In the genomic region with DNA sequence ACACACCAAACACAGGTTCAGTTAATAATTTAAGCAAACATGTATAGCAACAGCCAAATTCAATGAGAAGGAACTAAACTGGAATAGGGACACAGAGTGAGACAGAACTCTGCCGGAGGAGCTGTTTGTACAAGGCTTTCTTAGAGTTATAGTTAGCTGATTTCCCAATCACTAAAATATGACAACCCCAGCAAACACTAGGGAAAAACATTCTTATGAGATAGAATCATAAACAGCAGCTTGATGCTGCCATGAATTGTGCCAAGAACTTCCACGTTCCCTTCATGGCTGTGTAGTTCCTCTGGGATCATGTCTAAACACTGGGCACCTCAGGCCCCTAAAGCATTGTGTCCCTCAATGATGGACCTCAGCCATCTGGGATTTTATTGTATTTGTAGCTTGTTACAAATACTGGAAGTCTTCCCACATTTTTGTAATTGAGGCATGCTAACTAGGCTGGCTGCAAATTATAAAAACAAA, we compare ENCODE assay signal across 27 mouse cellular contexts.
DNase-seq lines count a peak whose midpoint lies in the region; ATAC-seq lines count a peak whose summit lies in the region.
"Had no signal": no experiment of that assay in that cellular context is flagged by ENCODE, and none has a peak within 500 bp of the region (broad histone marks: within the 10 kb centered on the region; RNA-seq: fewer than 3 reads in every experiment).

No protein-coding gene starts in this region.

- 49% methylated on average over 2 of the region's 2 CpGs for WGBS in lung, embryonic 16.5 days

- H3K4me2 ChIP-seq in lung, embryonic 16.5 days (ENCODE audit: low read depth, low read length): no peak overlapping the region
- H3K4me2 ChIP-seq: embryonic facial prominence, embryonic 13.5 days; heart, embryonic 13.5 days; hindbrain, embryonic 13.5 days; liver, embryonic 15.5 days; midbrain, embryonic 12.5 days; neural tube, embryonic 12.5 days had no signal

- H3K4me3 ChIP-seq in lung, embryonic 16.5 days (ENCODE audit: low read length): no peak overlapping the region
- H3K4me3 ChIP-seq: embryonic facial prominence, embryonic 13.5 days; heart, embryonic 13.5 days; hindbrain, embryonic 13.5 days; liver, embryonic 15.5 days; megakaryocyte, embryonic 14.5 days; midbrain, embryonic 12.5 days; myocyte; neural tube, embryonic 12.5 days had no signal

- no peaks in the 10 kb centered on the region for H3K27me3 ChIP-seq in lung, embryonic 16.5 days (ENCODE audit: control insufficient read depth, insufficient read depth, low read depth, low read length)
- H3K27me3 ChIP-seq: embryonic facial prominence, embryonic 13.5 days; heart, embryonic 13.5 days; hindbrain, embryonic 13.5 days; liver, embryonic 15.5 days; megakaryocyte, embryonic 14.5 days; midbrain, embryonic 12.5 days; neural tube, embryonic 12.5 days; Patski had no signal

- no peaks in the 10 kb centered on the region for H3K4me1 ChIP-seq in lung, embryonic 16.5 days (replicated peaks; ENCODE audit: control insufficient read depth, insufficient read depth, low read length)
- H3K4me1 ChIP-seq: embryonic facial prominence, embryonic 13.5 days; heart, embryonic 13.5 days; hindbrain, embryonic 13.5 days; liver, embryonic 15.5 days; megakaryocyte, embryonic 14.5 days; midbrain, embryonic 12.5 days; neural tube, embryonic 12.5 days had no signal

- ATAC-seq in lung, embryonic 16.5 days (ENCODE audit: low read depth): peak; percentile 59; the same call in 1 of the 2 replicates
- ATAC-seq: forebrain, embryonic 16.5 days; intestine, postnatal 0 days; Patski had no signal

- H3K27ac ChIP-seq in lung, embryonic 16.5 days (ENCODE audit: low read length): no peak overlapping the region
- H3K27ac ChIP-seq: embryonic facial prominence, embryonic 13.5 days; heart, embryonic 13.5 days; hindbrain, embryonic 13.5 days; liver, embryonic 15.5 days; midbrain, embryonic 12.5 days; neural tube, embryonic 12.5 days had no signal

- no peaks in the 10 kb centered on the region for H3K36me3 ChIP-seq in lung, embryonic 16.5 days (ENCODE audit: control insufficient read depth, insufficient read depth, low read length)
- H3K36me3 ChIP-seq: embryonic facial prominence, embryonic 13.5 days; G1E; heart, embryonic 13.5 days; hindbrain, embryonic 13.5 days; liver, embryonic 15.5 days; midbrain, embryonic 12.5 days; neural tube, embryonic 12.5 days had no signal

- no peak overlapping the region for H3K9ac ChIP-seq in lung, embryonic 16.5 days (ENCODE audit: low read length)
- H3K9ac ChIP-seq: embryonic facial prominence, embryonic 13.5 days; heart, embryonic 13.5 days; hindbrain, embryonic 13.5 days; liver, embryonic 15.5 days; midbrain, embryonic 12.5 days; neural tube, embryonic 12.5 days had no signal

- no peaks in the 10 kb centered on the region for H3K9me3 ChIP-seq in lung, embryonic 16.5 days (ENCODE audit: control insufficient read depth, low read length)
- H3K9me3 ChIP-seq: embryonic facial prominence, embryonic 13.5 days; hindbrain, embryonic 13.5 days; liver, embryonic 15.5 days; midbrain, embryonic 12.5 days; neural tube, embryonic 12.5 days had no signal

- peak; percentile 2 for DNase-seq in gastrocnemius, adult 18-20 months (ENCODE audit: low spot score)
- no peak for DNase-seq in gastrocnemius, adult 8-10 months (ENCODE audit: low spot score in 2 of 2)
- DNase-seq in lung, adult 18-20 months: no peak
- peak; percentile 6 for DNase-seq in heart, adult 8-10 months (ENCODE audit: low spot score)
- peak; percentile 4 for DNase-seq in heart, postnatal 4 days
- no peak for DNase-seq in ovary, adult 18-20 months (ENCODE audit: low spot score)
- no peak for DNase-seq in thymus, postnatal 36 days
- DNase-seq: adrenal gland, postnatal 14 days; cerebellum, adult 18-20 months; cerebellum, postnatal 10 days; gastrocnemius, postnatal 25 days; kidney, postnatal 14 days; layer of hippocampus, adult 9-11 months; liver had no signal

Comparison
In these comparisons a context has a peak if more than half of its experiments do, and no peak if none do; other contexts are left out.
1. DNase-seq: peak in gastrocnemius, adult 18-20 months (single experiment), heart, adult 8-10 months (single experiment) and heart, postnatal 4 days (single experiment); none in gastrocnemius, adult 8-10 months (0 of 2), lung, adult 18-20 months (0 of 2), ovary, adult 18-20 months (single experiment) and thymus, postnatal 36 days (0 of 2).